Mouse (Mus musculus) kidney, postnatal 0 days (tissue): ENCODE data around the gene Tmem94. TPM values are rescaled to one million over a fixed set of nuclear protein-coding genes. Genes with fewer than 3 reads are reported as not detected.

Source experiments
- ATAC-seq: fragments of 200-750 bp; cut with Nextera tagmentation; replicated peaks from 2 replicates; pipeline ENCODE4 v1.8.0; 2017; ENCODE audit warnings: low read depth, moderate number of reproducible peaks, moderate TSS enrichment, moderate library complexity; ENCODE audit not compliant: low FRiP score
- DNase-seq: peaks from one replicate; pipeline ENCODE4 v3.0.0-alpha.2; 2016; ENCODE audit warnings: low spot score
- H3K27ac ChIP-seq: fragments of 300-500 bp; sonication (generic); 2 replicates; pipeline ENCODE4 v1.5.1; 2014; ENCODE audit warnings: mild to moderate bottlenecking
- H3K27me3 ChIP-seq: fragments of 300-500 bp; sonication (generic); 2 replicates; pipeline ENCODE4 v1.6.1; 2014; ENCODE audit warnings: low read length, mixed read lengths; ENCODE audit not compliant: insufficient read depth
- H3K36me3 ChIP-seq: fragments of 300-500 bp; sonication (generic); 2 replicates; pipeline ENCODE4 v1.6.1; 2014; ENCODE audit warnings: low read length, mixed read lengths; ENCODE audit not compliant: insufficient read depth
- H3K4me1 ChIP-seq: fragments of 300-500 bp; sonication (generic); replicated peaks from 2 replicates; pipeline ENCODE4 v1.6.1; 2014; ENCODE audit warnings: antibody characterized with exemption, low read length, mixed read lengths; ENCODE audit not compliant: insufficient read depth
- H3K4me2 ChIP-seq: fragments of 300-500 bp; sonication (generic); 2 replicates; pipeline ENCODE4 v1.6.1; 2014; ENCODE audit warnings: mild to moderate bottlenecking, low read length, moderate library complexity, mixed read lengths
- H3K4me3 ChIP-seq: fragments of 300-500 bp; sonication (generic); replicated peaks from 2 replicates; pipeline ENCODE4 v1.5.1; 2014; ENCODE audit warnings: low read depth, low read length
- H3K9ac ChIP-seq: fragments of 300-500 bp; sonication (generic); 2 replicates; pipeline ENCODE4 v1.6.1; 2014; ENCODE audit warnings: low read depth, low read length
- H3K9me3 ChIP-seq: fragments of 300-500 bp; sonication (generic); replicated peaks from 2 replicates; pipeline ENCODE4 v1.6.1; 2016; ENCODE audit warnings: low read length, inconsistent platforms, mixed read lengths
- CTCF ChIP-seq: IDR thresholded peaks from 2 replicates; pipeline ENCODE4 v1.5.1; 2016; ENCODE audit warnings: antibody characterized with exemption, low read depth, mild to moderate bottlenecking, moderate library complexity
- WGBS: fragments of 180-500 bp; shearing (Covaris S2); extraction: QIAGEN DNeasy Blood & Tissue Kit; methylation state at CpG from one replicate; pipeline ENCODE4 v1.1.7; 2014; 5-methylcytosine and 5-hydroxymethylcytosine counted together
- polyA plus RNA-seq: library from polyadenylated mRNA; unstranded; fragments of >200 nt; fragmentation: Nextera tagmentation; extraction: Ambion mirVana; gene quantifications from 2 replicates; pipeline ENCODE4 v1.2.1, GENCODE M21; 2015

Gene Tmem94
- polyA plus RNA-seq, 1 experiment from 2014 or later, result 19.6 TPM

DNA sequence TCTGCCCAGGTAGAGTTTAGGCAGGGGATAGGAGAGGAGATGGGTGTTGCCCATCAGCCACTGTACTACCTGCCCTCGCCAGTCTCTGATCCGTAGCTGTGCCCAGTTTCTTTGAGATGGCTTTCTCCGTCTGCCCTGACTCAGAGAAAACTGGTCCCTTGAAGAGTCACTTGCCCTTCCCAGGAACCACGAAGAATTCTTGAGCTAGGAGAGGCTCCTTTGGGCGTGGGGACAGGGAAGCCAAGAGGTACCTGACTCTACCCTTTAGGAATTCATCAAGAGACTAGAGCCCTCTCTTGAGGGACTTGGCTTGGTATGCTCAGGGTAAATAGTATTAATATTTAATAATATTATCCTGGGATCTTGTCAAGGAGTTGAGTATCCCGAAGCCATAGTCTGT lies 62.4 kb downstream of the Tmem94 start:
- H3K36me3 ChIP-seq, result 0 out of 2 replicates have a peak, but pooled peaks cover 2% of the 10 kb centered on the region
- ATAC-seq, result no peak
- no peak for TF ChIP-seq CTCF
- 82% methylated on average over 6 of the region's 6 CpGs for WGBS
- no peak for DNase-seq
- H3K4me3 ChIP-seq, result no peak overlapping the region
- H3K4me2 ChIP-seq, result no peak overlapping the region
- H3K27me3 ChIP-seq, result no peaks in the 10 kb centered on the region
- H3K9me3 ChIP-seq, result no peaks in the 10 kb centered on the region
- H3K9ac ChIP-seq, result no peak overlapping the region
- no peak overlapping the region for H3K27ac ChIP-seq
- peaks cover 46% of the 10 kb centered on the region for H3K4me1 ChIP-seq

DNA sequence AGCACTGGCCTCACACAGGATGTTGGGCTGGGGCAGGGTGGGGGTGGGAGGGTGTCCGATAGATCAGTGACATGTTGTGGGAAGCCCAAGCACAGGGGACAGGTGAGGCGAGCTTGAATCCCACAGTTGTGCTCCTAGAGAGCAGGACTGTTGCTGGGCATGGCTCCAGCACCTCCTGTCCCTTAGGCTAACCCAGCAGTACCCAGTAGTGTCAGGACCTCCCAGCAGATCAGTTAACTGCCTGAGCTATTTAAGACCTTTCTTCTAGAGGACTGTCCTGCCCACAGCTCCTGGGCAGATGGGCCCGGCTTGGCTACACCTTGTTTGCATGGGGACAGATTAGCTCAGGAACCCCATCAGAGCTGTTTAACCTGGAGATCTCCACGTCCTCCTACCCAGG lies 63.8 kb downstream of the Tmem94 start:
- DNase-seq (no peak), ATAC-seq (no peak)
- no peaks in the 10 kb centered on the region for H3K27me3 ChIP-seq
- H3K4me2 ChIP-seq, result no peak overlapping the region
- H3K9me3 ChIP-seq, result no peaks in the 10 kb centered on the region
- H3K36me3 ChIP-seq, result no peaks in the 10 kb centered on the region
- no peak overlapping the region for H3K4me3 ChIP-seq
- no peak for TF ChIP-seq CTCF
- peaks cover 54% of the 10 kb centered on the region for H3K4me1 ChIP-seq
- H3K9ac ChIP-seq, result 0 out of 2 replicates have a peak overlapping the region, but pooled peaks have one; percentile 40
- WGBS, result 53% methylated on average over 4 of the region's 4 CpGs
- H3K27ac ChIP-seq, result peak overlapping the region; percentile 54

DNA sequence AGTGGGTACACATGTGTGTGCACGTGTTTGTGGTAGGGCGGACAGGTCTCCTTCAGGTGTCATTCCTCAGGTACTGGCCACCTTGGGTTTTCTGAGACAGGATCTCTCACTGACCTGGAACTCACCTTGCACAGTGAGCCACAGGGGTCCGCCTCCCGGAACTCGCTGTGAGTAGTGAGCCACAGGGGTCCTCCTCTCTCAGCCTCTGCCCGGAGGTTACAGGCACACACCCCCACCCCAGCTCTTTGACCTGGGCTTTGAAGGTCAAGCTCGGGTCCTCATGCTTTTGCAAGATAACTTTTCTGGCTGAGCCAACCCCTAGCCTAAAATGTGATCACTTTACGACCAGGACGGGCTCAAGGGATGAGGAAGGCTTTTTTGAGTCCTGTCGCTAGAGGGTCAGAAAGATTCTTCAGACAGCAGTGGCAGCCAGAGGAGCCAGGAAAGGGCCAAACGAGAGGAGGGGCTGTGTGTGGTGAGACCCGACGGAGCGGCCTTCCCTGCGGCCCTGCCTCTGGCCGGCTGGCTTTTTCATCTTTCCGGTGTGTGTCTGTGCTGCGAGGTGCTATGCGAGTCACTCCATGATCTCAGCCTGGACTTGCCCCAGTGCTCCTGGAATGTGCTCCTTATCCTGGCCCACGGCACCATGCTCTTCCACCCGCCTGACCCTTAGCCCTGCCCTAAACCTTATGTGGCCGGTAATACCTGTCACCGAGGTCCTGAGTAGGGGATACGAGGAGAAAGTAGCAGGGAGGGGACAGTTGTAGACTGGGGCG lies 65.5 kb downstream of the Tmem94 start:
- 28% methylated on average over 25 of the region's 25 CpGs for WGBS
- DNase-seq (no peak), ATAC-seq (peak; percentile 47; the same call in 1 of the 2 replicates)
- no peak overlapping the region for H3K4me3 ChIP-seq
- no peaks in the 10 kb centered on the region for H3K36me3 ChIP-seq
- peak overlapping the region; percentile 42; the same call in 1 of the 2 replicates for H3K9ac ChIP-seq
- peak overlapping the region; percentile 25 for H3K4me2 ChIP-seq
- H3K9me3 ChIP-seq, result no peaks in the 10 kb centered on the region
- TF ChIP-seq CTCF, result no peak
- H3K27me3 ChIP-seq, result no peaks in the 10 kb centered on the region
- peaks cover 70% of the 10 kb centered on the region for H3K4me1 ChIP-seq
- peak overlapping the region; percentile 92 for H3K27ac ChIP-seq

DNA sequence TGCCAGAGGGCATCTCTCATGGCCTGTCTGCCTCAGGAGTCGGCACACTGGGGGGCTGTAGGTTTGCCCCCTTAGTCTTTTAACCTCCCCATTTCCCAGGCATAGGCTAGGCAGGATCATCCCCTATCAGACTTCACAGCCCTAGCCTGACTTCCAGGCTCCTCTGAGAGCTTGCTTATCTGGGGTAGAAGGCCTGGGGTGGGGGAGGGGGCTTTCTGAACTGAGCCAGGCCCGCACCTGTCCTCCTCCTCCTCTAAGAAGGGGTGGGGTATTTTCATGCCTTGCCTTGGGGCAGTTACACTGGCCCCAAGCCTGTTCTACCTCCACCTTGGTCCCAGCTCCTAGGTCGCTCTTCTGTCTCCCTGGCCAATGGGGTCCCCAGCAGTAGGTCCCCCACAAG lies 66.3 kb downstream of the Tmem94 start:
- WGBS, result 47% methylated on average over 3 of the region's 3 CpGs
- H3K4me1 ChIP-seq, result peaks cover 73% of the 10 kb centered on the region
- H3K9me3 ChIP-seq, result no peaks in the 10 kb centered on the region
- 0 out of 2 replicates have a peak overlapping the region, but pooled peaks have one; percentile 3 for H3K9ac ChIP-seq
- no peak overlapping the region for H3K4me3 ChIP-seq
- H3K27ac ChIP-seq, result peak overlapping the region; percentile 92
- peak overlapping the region; percentile 25; the same call in 1 of the 2 replicates for H3K4me2 ChIP-seq
- DNase-seq, result no peak
- TF ChIP-seq CTCF, result no peak
- H3K27me3 ChIP-seq, result no peaks in the 10 kb centered on the region
- no peaks in the 10 kb centered on the region for H3K36me3 ChIP-seq
- no peak for ATAC-seq

DNA sequence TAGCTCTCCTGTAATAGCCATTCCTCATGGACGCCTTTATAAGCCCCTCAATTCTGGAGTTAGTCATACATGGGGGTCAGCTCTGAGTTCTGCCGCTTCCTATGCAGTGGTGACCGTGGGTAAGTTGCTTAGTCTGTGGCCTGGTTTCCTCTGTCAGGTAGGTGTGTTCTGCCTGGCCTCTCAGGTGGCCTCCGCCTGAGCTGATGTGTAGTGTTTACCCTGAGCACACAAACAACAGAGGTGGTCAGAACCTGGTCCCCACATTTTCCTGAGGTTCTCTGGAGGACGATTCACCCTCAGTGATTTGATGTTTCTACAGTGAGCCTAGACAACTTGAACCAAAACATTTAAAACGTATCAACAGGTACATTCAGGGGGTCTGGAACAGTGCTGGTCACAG lies 66.8 kb downstream of the Tmem94 start:
- ATAC-seq (no peak), DNase-seq (no peak)
- WGBS, result 43% methylated on average over 6 of the region's 6 CpGs

DNA sequence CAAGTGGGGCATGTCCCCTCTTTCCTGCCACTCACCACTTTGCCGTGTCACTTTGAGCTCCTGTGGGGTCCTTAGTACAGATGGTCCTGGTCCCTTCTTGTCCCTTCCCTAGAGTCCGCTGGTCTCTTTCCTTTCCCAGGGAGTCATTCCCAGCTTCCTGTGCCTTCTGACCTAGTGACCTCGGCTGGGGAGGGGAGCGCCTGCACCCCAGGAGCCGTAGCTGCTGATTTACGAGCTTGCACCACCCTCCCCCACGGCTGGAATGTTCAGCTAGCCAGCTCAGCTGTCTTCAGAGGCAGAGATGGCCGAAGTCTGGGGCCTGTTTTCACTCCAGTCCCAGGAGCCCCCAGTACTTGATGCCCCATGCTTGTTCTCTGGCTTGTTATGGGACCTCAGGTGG lies 67.3 kb downstream of the Tmem94 start:
- peak overlapping the region; percentile 92 for H3K27ac ChIP-seq
- no peaks in the 10 kb centered on the region for H3K27me3 ChIP-seq
- H3K9ac ChIP-seq, result peak overlapping the region; percentile 40; the same call in 1 of the 2 replicates
- ATAC-seq, result no peak
- DNase-seq, result peak; percentile 92
- under 1% methylated on average over 8 of the region's 8 CpGs for WGBS
- H3K4me3 ChIP-seq, result no peak overlapping the region
- TF ChIP-seq CTCF, result no peak
- H3K9me3 ChIP-seq, result no peaks in the 10 kb centered on the region
- peaks cover 73% of the 10 kb centered on the region for H3K4me1 ChIP-seq
- H3K4me2 ChIP-seq, result peak overlapping the region; percentile 44
- no peaks in the 10 kb centered on the region for H3K36me3 ChIP-seq

More for the DNA sequence above, 66.8 kb downstream of the Tmem94 start:
- H3K4me1 ChIP-seq, result peaks cover 73% of the 10 kb centered on the region
- no peaks in the 10 kb centered on the region for H3K9me3 ChIP-seq
- no peaks in the 10 kb centered on the region for H3K27me3 ChIP-seq
- no peak overlapping the region for H3K4me3 ChIP-seq
- peak overlapping the region; percentile 92 for H3K27ac ChIP-seq
- peak overlapping the region; percentile 44 for H3K4me2 ChIP-seq
- no peaks in the 10 kb centered on the region for H3K36me3 ChIP-seq
- no peak for TF ChIP-seq CTCF
- H3K9ac ChIP-seq, result peak overlapping the region; percentile 40; the same call in 1 of the 2 replicates
